Mouse (Mus musculus): ENCODE measurements around the gene Gstm1.
"Not testable (repeated sequence)": the region's sequence is repeated elsewhere in the genome, so short reads cannot be mapped to it uniquely, and the experiment has no call there.

The Gstm1 gene

DNA sequence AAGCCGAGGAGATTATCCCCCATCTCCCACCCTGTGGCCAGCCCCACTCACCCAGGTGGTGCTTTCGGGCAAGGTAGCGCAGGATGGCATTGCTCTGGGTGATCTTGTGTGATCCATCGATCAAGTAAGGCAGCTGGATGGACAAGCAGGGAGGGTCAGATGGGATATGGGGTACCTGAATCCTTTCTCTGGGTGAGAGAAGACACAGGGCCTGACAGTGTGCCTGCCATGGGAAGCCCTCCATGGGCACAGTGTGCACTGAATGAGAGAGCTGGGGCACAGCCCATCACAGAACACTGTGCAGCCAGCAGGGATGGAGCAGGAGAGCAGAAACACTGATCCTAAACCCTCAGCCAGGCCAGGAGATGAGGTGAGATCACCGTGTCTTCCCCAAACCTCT is 1.3 kb downstream of the Gstm1 start:
- DNase-seq (ENCODE audit: low spot score in 2 of 2), result not testable (repeated sequence)

DNA sequence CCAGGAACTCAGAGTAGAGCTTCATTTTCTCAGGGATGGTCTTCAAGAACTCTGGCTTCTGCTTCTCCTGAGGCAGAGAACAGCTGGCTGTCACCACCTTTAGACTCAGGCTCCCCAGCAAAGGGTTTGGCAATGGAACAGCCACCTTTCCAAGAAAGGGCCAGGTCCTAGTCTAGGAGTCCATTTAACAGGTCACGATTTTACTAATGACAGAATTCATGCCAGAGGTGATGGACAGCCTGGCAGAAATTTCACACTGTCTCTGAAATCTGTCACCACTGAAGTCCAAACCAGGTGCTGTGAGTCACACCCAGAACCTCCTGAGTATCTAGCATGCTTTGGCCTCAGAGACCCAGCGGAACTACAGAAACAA is 2.8 kb downstream of the Gstm1 start:
- DNase-seq (ENCODE audit: low spot score in 2 of 2), result no peak

- DNase-seq (ENCODE audit: low spot score in 2 of 2), result no peak
These were observed 3.4 kb downstream of the Gstm1 start for GRCm38 (mm10) chr3:108014098-108014973.

DNA sequence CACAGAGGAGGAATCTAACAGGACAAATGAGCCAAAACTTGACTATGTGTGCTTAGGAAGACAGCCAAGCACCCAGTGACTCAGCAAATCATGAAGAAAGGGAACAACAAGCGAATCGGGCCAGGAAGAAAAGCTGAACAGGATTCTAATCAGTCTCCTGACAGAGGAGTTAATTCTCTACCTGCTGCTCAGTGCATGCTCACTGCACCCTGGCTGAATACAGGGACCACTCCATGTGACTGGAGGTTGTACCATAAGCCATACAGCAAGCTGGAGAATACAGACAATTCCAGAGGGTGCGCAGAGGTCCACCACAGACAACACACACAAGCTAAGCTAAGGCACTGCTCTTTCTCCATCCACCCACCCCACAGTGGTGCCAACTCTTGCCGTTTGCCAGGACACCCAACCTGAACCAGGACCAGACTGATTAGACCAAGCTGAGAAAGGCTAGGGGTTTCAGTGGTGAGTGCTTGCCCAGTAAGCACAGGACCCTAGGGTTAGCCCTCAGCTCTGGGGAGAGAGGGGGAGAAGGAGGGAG is 4.4 kb downstream of the Gstm1 start:
- DNase-seq (ENCODE audit: low spot score in 2 of 2), result no peak

GRCm38 (mm10) chr3:108011558-108011957 is 6.2 kb downstream of the Gstm1 start:
- DNase-seq (ENCODE audit: low spot score in 2 of 2), result no peak

DNA sequence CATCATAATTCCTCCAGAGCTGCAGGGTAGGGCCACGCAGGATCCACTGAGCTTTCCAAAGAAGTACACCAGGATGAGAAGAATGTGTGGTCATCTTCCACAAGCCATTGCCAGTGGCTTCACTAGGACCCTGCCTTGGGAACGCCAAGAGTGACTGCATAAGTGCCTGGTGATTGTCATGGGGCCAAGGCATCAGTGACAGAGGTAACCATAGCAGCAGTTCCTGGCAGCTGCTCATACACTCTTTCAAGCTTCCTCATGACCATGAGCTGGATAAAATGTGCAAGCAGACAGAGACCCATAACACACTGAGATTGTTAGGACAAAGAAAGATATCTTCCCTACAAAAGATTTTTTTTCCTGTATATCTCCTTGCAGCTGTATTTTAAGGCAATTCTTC is 7.5 kb downstream of the Gstm1 start:
- no peak for DNase-seq (ENCODE audit: low spot score in 2 of 2)

DNA sequence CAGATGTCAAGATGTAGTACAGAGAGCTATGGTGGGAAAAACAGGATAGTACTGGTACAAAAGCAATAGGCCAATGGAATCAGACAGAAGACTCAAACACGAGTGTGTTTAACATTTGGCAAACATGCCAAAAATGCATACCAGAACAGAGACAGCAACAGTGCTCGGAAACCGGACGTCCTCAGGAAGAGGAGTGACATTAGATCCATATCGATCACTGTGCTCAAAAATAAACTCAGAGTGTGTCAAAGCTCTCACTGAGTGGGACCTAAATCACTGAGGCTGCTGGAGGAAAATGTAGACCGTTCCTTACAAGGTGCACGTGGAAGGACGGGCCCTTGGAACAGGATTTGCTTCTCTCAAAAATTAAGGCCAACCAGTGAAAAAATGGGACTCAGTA is 15.8 kb downstream of the Gstm1 start:
- DNase-seq (ENCODE audit: low spot score in 2 of 2), result no peak

DNA sequence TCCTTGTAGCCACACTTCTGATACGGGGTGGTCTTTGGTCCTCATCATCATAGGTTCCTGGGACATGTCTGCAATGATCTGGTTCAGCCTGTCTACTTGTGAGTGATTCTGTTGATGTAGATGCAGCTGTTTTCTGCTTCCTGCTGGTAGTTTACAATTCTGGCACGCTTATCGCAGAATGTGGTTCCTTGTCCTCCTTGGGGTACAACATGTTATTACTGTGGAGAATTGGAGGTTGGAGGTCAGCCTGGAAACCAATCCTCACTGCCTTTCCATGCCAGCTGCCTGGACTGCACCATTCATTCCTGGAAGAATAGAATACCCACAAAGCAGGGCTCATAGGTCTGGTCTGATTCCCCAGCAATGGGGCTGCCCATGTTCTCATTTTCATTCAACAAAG is 18.3 kb downstream of the Gstm1 start:
- no peak for DNase-seq (ENCODE audit: low spot score in 2 of 2)

DNA sequence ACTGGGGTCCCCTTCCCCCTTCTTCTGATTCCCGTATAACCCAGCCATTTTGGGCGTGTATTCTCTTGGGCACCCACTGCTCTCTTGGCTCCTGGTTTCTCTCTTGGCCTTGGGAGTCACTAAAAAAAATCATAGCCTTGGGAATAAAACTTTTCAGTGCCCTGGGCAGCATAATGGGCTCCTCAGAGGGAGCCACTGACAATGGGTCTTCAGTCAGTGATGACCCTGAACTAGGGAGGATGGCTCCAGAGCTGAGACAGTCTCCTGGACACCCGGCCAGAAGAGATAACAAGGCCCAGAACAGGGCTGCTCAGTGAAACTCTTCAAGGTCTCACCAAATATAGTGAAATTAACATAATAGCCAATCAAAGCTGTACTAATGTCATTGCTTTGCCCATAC is 19.2 kb downstream of the Gstm1 start:
- DNase-seq (ENCODE audit: low spot score in 2 of 2), result no peak

GRCm38 (mm10) chr3:107996576-107996975 is 21.2 kb downstream of the Gstm1 start:
- DNase-seq (ENCODE audit: low spot score in 2 of 2), result no peak

- DNase-seq (ENCODE audit: low spot score in 2 of 2), result not testable (repeated sequence)
These were observed 21.8 kb downstream of the Gstm1 start for GRCm38 (mm10) chr3:107995974-107996373.

DNA sequence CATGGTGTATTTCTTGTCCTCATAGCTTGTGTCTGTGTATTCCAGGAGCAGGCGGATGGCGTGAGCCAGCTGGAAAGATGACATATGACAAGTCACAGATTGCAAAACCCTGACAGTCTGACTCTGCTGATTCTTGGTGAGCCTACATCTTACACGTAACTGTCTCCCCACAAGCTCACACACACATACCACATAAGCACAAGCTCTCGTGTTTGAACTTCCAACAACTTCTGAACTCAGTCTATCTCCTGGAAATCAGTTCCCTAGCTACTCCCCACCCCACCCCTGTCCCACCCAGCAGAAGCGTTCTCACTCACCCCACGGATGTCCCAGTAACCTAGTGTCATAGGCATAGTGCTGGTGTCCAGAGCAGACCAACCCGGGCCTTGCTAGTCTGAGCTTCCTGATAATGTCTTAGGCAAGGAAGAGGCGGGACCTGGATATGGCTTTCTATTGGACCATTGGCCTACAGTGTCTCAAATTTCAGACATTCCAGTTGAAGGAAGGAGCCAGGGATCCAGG is 31.7 kb downstream of the Gstm1 start, which contains the start of gene Gstm2:
Gene Gstm2, minus strand, starts transcription at position 413 of the 522 bp plus-strand sequence.
- DNase-seq (ENCODE audit: low spot score in 2 of 2), result no peak

GRCm38 (mm10) chr3:107985141-107985540 is 32.6 kb downstream of the Gstm1 start:
- not testable (repeated sequence) for DNase-seq (ENCODE audit: low spot score in 2 of 2)

GRCm38 (mm10) chr3:107984471-107984870 is 33.3 kb downstream of the Gstm1 start:
- DNase-seq (ENCODE audit: low spot score in 2 of 2), result no peak

- no peak for DNase-seq (ENCODE audit: low spot score in 2 of 2)
These were observed 34.0 kb downstream of the Gstm1 start for GRCm38 (mm10) chr3:107983771-107984170.

DNA sequence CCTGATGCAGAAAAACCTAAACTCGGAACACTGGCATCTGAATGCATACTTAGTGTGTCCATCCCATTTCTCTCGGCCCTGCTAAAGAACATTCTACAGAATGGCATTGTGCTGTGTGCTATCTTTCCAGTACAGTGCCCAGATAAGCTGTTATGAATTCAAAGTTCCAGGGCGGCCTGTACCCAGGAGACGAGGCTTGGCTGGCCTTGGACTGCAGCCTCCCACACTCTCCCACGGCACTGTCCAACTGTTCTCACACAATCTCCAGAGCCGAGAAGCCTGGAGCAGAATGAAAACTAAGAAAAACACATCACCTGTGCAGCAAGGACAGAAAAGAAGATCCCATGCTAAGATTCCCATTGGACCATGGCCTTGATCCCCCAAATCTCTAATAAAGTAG is 35.0 kb downstream of the Gstm1 start:
- no peak for DNase-seq (ENCODE audit: low spot score in 2 of 2)

DNA sequence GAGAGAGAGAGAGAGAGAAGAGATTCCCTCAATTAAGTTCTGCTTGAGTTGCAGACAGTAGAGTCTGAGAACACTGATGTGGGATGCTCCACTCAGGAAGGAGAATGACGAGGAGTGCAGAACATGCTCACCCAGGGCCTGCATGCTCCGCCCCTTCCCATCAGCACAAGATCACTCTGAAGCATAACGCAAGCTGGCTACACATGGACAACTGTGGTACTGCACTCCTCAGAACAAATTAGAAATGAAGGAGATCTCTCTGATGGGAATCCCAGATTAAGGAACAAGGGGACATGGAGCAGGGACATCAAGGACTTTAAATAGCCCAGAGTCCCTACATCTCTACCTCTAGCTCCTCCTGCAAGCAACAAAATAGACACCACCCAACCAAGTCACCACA is 36.5 kb downstream of the Gstm1 start:
- no peak for DNase-seq (ENCODE audit: low spot score in 2 of 2)

- no peak for DNase-seq (ENCODE audit: low spot score in 2 of 2)
These were observed 40.1 kb downstream of the Gstm1 start for GRCm38 (mm10) chr3:107977691-107978090.

GRCm38 (mm10) chr3:107974237-107974636 is 43.5 kb downstream of the Gstm1 start:
- DNase-seq (ENCODE audit: low spot score in 2 of 2), result no peak

DNA sequence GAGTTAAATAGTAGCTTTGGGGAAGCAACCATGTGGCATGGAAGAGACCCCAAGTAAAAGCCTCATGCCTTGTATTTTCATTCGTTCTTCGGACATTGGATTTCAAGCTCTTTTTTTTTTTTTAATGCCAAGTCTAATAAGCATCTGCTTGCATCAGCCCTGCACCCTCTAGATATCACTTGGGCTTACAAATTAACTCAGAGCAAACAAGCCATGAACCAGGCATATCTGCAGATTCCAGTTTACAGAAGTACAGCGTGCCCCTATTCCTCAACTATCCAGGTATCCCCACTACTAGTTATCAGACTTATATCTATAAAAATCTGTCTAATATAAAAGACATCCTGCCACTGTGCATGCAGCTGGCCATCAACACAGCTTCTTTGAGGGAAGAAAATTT is 45.7 kb downstream of the Gstm1 start:
- no peak for DNase-seq (ENCODE audit: low spot score in 2 of 2)

GRCm38 (mm10) chr3:107971101-107971500 is 46.7 kb downstream of the Gstm1 start:
- not testable (repeated sequence) for DNase-seq (ENCODE audit: low spot score in 2 of 2)

DNA sequence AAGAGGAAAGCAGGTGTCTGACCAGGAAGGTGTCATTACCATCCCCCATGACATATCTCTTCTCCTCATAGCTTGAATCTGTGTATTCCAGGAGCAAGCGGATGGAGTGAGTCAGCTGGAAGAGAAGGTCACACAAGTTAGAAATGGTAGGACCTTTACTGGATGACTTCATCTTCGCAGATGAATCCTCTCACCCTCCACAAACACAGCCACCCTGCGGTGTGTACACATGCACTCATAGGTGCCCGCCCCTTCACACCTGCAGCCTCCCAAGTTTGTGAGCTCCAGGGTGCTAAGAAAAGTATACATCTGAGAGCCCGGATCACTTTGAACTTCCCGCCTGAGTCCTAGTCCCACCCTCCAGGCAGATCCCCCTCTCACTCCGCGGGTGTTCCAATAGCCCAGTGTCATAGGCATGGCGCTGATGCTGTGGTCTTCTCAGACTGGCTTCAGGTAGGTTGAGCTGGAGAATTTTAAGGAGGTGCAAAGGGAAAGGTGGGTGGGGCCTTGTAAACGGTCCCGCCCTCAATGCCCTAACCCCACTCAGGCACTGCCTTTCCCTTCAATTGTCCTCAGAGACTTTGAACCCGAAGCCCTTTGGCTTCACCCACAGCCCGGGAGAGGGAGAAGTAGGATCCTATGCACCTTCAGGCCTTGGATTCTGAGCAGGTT is 48.9 kb downstream of the Gstm1 start, which contains the start of gene Gstm3:
Gene Gstm3, minus strand, starts transcription at position 560 of the 672 bp plus-strand sequence.
- DNase-seq (ENCODE audit: low spot score in 2 of 2), result no peak
